Mouse (Mus musculus) G1E (cell line): ENCODE results near the gene Mllt6.
"Not testable (repeated sequence)": the region's sequence is repeated elsewhere in the genome, so short reads cannot be mapped to it uniquely, and the experiment has no call there.

Experiments used
- CTCF ChIP-seq: IDR thresholded peaks from 2 replicates; pipeline ENCODE4 v1.5.1; 2012; ENCODE audit warnings: low read depth, low read length, inconsistent platforms, mixed read lengths
- POLR2AphosphoS5 ChIP-seq: IDR thresholded peaks from 2 replicates; pipeline ENCODE4 v1.6.1; 2012; ENCODE audit warnings: low read depth, low read length, inconsistent platforms; ENCODE audit not compliant: insufficient replicate concordance
- TAL1 ChIP-seq: conservative IDR thresholded peaks from 2 replicates; pipeline ENCODE4 v1.6.1; 2012; ENCODE audit warnings: low read depth, low read length, inconsistent platforms, mixed read lengths

- TF ChIP-seq CTCF, POLR2AphosphoS5, TAL1: not testable (repeated sequence)
These were observed 5.2 kb upstream of the Mllt6 start for GRCm38 (mm10) chr11:97657967-97658366.
